Mouse (Mus musculus) T-helper 2 cell (primary cell): ENCODE measurements at regions not wholly inside any gene's neighbourhood (a gene's known extent, or its start where the extent isn't known, plus 50 kb on each side); places are given as distances from the start of the nearest gene placed in this dataset.

Source experiments
- in situ Hi-C: fragments of 300-600 bp; cut with MboI, MseI; formaldehyde crosslinking; loops from one replicate; pipeline ENCODE4 v1.15.1; 2025; ENCODE audit warnings: high pct_unique_total_duplicates

DNA sequence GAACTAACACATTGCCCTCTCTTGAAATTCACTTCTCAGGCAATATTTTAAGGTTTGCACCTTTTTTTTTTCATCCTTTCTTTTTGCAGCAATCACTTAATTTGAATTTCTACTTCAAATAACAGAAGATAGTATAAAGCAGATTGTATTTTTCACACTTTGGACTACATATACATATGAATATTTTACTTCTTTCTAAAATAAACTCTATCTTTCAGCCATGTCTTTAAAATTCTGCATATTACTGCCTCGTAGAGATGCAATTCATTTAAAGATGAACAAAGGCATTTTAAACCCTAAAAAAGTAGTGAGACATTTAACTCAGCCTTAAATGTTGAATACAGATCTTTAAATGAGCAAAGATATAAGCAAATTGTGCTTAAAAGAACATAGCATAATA is 739.1 kb upstream of the Cdh10 start:
- in situ Hi-C loops, result no loop called here
